Mouse (Mus musculus) brain, embryonic 14.5 days (tissue): ENCODE results near the gene Susd6.

Source experiments
- CTCF ChIP-seq: fragments of 200-500 bp; IDR thresholded peaks from 2 replicates; pipeline ENCODE4 v1.5.1; 2012; ENCODE audit warnings: inconsistent platforms, mild to moderate bottlenecking, moderate library complexity, borderline replicate concordance; ENCODE audit not compliant: insufficient read depth, insufficient read length; ENCODE audit errors: extremely low read depth
- POLR2A ChIP-seq: fragments of 200-500 bp; IDR thresholded peaks from 2 replicates; pipeline ENCODE4 v1.6.1; 2012; ENCODE audit warnings: mild to moderate bottlenecking, inconsistent platforms, borderline replicate concordance; ENCODE audit not compliant: poor library complexity, insufficient read depth, insufficient read length, severe bottlenecking; ENCODE audit errors: extremely low read depth

- no peak for TF ChIP-seq CTCF
- no peak for TF ChIP-seq POLR2A
Observed at GRCm38 (mm10) chr12:80855581-80855980, 65.3 kb downstream of the Susd6 start.
